Mouse (Mus musculus) liver, embryonic 16.5 days (tissue): ENCODE data around the gene Khdrbs1. TPM values are rescaled to one million over a fixed set of nuclear protein-coding genes. Genes with fewer than 3 reads are reported as not detected.

ENCODE experiments used
- ATAC-seq: fragments of 200-750 bp; cut with Nextera tagmentation; 2 replicates; pipeline ENCODE4 v1.8.0; 2017; ENCODE audit warnings: low read depth, mild to moderate bottlenecking, moderate number of reproducible peaks, moderate library complexity
- H3K27ac ChIP-seq: fragments of 300-500 bp; sonication (generic); 2 replicates; pipeline ENCODE4 v1.5.1; 2014; ENCODE audit warnings: mild to moderate bottlenecking, low read length
- H3K27me3 ChIP-seq: fragments of 300-500 bp; sonication (generic); 2 replicates; pipeline ENCODE4 v1.6.1; 2014; ENCODE audit warnings: low read depth, low read length, mixed read lengths; ENCODE audit not compliant: control insufficient read depth, insufficient read depth
- H3K36me3 ChIP-seq: fragments of 300-500 bp; sonication (generic); 2 replicates; pipeline ENCODE4 v1.6.1; 2014; ENCODE audit warnings: mild to moderate bottlenecking; ENCODE audit not compliant: control insufficient read depth, insufficient read depth
- H3K4me1 ChIP-seq: fragments of 300-500 bp; sonication (generic); 2 replicates; pipeline ENCODE4 v1.6.1; 2014; ENCODE audit warnings: low read depth, low read length, mixed read lengths; ENCODE audit not compliant: control insufficient read depth
- H3K4me2 ChIP-seq: fragments of 300-500 bp; sonication (generic); 2 replicates; pipeline ENCODE4 v1.6.1; 2014; ENCODE audit warnings: low read depth, low read length, mixed read lengths
- H3K4me3 ChIP-seq: fragments of 300-500 bp; sonication (generic); 2 replicates; pipeline ENCODE4 v1.5.1; 2014; ENCODE audit warnings: low read depth, mild to moderate bottlenecking, low read length
- H3K9ac ChIP-seq: fragments of 300-500 bp; sonication (generic); 2 replicates; pipeline ENCODE4 v1.6.1; 2014; ENCODE audit warnings: low read depth, low read length
- H3K9me3 ChIP-seq: fragments of 300-500 bp; sonication (generic); replicated peaks from 2 replicates; pipeline ENCODE4 v1.6.1; 2016; ENCODE audit warnings: low read length; ENCODE audit not compliant: control insufficient read depth
- WGBS: fragments of 180-500 bp; shearing (Covaris S2); extraction: QIAGEN DNeasy Blood & Tissue Kit; methylation state at CpG from one replicate; pipeline ENCODE4 v1.1.7; 2014; ENCODE audit not compliant: insufficient replicate concordance; 5-methylcytosine and 5-hydroxymethylcytosine counted together
- polyA plus RNA-seq: library from polyadenylated mRNA; unstranded; fragments of >200 nt; fragmentation: Nextera tagmentation; extraction: Ambion mirVana; gene quantifications from 2 replicates; pipeline ENCODE4 v1.2.1, GENCODE M21; 2015

Khdrbs1 gene
- polyA plus RNA-seq, 1 experiment from 2014 or later, result 19.6 TPM

GRCm38 (mm10) chr4:129681837-129682236 lies 60.3 kb downstream of the Khdrbs1 start:
- Histone ChIP-seq H3K4me3 (no peak overlapping the region), H3K9ac (no peak overlapping the region), H3K4me2 (no peak overlapping the region), H3K27ac (no peak overlapping the region), H3K27me3 (no peaks in the 10 kb centered on the region), H3K9me3 (no peaks in the 10 kb centered on the region), H3K4me1 (no peaks in the 10 kb centered on the region), H3K36me3 (no peaks in the 10 kb centered on the region)
- ATAC-seq, result no peak
- 88% methylated on average over 11 of the region's 11 CpGs for WGBS

- Histone ChIP-seq H3K4me2 (peak overlapping the region; percentile 94), H3K9me3 (no peaks in the 10 kb centered on the region), H3K4me3 (peak overlapping the region; percentile 93), H3K27me3 (no peaks in the 10 kb centered on the region), H3K36me3 (no peaks in the 10 kb centered on the region), H3K9ac (peak overlapping the region; percentile 95), H3K4me1 (peaks cover 15% of the 10 kb centered on the region), H3K27ac (peak overlapping the region; percentile 92)
- peak; percentile 9; the same call in 1 of the 2 replicates for ATAC-seq
- WGBS, result 2% methylated on average over 10 of the region's 10 CpGs
These were observed 69.1 kb downstream of the Khdrbs1 start for GRCm38 (mm10) chr4:129672878-129673449.

- Histone ChIP-seq H3K4me1 (peaks cover 15% of the 10 kb centered on the region), H3K4me2 (peak within 1 kb of the TSS; percentile 94), H3K36me3 (no peaks in the 10 kb centered on the region), H3K4me3 (peak within 1 kb of the TSS; percentile 93), H3K9ac (peak within 1 kb of the TSS; percentile 95), H3K27ac (peak within 1 kb of the TSS; percentile 92), H3K9me3 (no peaks in the 10 kb centered on the region), H3K27me3 (no peaks in the 10 kb centered on the region)
- ATAC-seq, result peak; percentile 84
- WGBS, result under 1% methylated on average over 59 of the region's 65 CpGs
These were observed 69.8 kb downstream of the Khdrbs1 start, which contains the start of gene Kpna6 for GRCm38 (mm10) chr4:129672083-129672877. Kpna6 (minus strand) TSS chr4:129672767.

- Histone ChIP-seq H3K4me1 (peaks cover 15% of the 10 kb centered on the region), H3K4me3 (peak overlapping the region; percentile 93), H3K27ac (peak overlapping the region; percentile 92), H3K9me3 (no peaks in the 10 kb centered on the region), H3K36me3 (no peaks in the 10 kb centered on the region), H3K9ac (peak overlapping the region; percentile 95), H3K27me3 (no peaks in the 10 kb centered on the region), H3K4me2 (peak overlapping the region; percentile 94)
- ATAC-seq, result peak; percentile 70
- 5% methylated on average over 12 of the region's 12 CpGs for WGBS
These were observed 70.5 kb downstream of the Khdrbs1 start for GRCm38 (mm10) chr4:129671491-129672082.

- H3K9ac ChIP-seq, result no peak overlapping the region
- WGBS, result 72% methylated on average over 3 of the region's 3 CpGs
- H3K4me3 ChIP-seq, result no peak overlapping the region
- ATAC-seq, result no peak
- H3K27me3 ChIP-seq, result no peaks in the 10 kb centered on the region
- peaks cover 12% of the 10 kb centered on the region for H3K36me3 ChIP-seq
- no peak overlapping the region for H3K4me2 ChIP-seq
- H3K27ac ChIP-seq, result no peak overlapping the region
- no peaks in the 10 kb centered on the region for H3K9me3 ChIP-seq
- no peaks in the 10 kb centered on the region for H3K4me1 ChIP-seq
These were observed 79.8 kb downstream of the Khdrbs1 start for GRCm38 (mm10) chr4:129662255-129662813.

- Histone ChIP-seq H3K9me3 (no peaks in the 10 kb centered on the region), H3K9ac (no peak overlapping the region), H3K4me2 (no peak overlapping the region), H3K27ac (no peak overlapping the region), H3K4me1 (no peaks in the 10 kb centered on the region), H3K4me3 (no peak overlapping the region), H3K27me3 (no peaks in the 10 kb centered on the region), H3K36me3 (peaks cover 15% of the 10 kb centered on the region)
- WGBS, result 78% methylated on average over 3 of the region's 3 CpGs
- no peak for ATAC-seq
These were observed 80.5 kb downstream of the Khdrbs1 start for GRCm38 (mm10) chr4:129661584-129661983.

GRCm38 (mm10) chr4:129654770-129655169 lies 87.3 kb downstream of the Khdrbs1 start:
- H3K36me3 ChIP-seq, result peaks cover 34% of the 10 kb centered on the region
- ATAC-seq, result no peak
- H3K27me3 ChIP-seq, result no peaks in the 10 kb centered on the region
- no peak overlapping the region for H3K27ac ChIP-seq
- WGBS, result 86% methylated on average over 14 of the region's 14 CpGs
- no peak overlapping the region for H3K4me2 ChIP-seq
- no peaks in the 10 kb centered on the region for H3K9me3 ChIP-seq
- no peak overlapping the region for H3K4me3 ChIP-seq
- H3K9ac ChIP-seq, result no peak overlapping the region
- no peaks in the 10 kb centered on the region for H3K4me1 ChIP-seq
